Mouse (Mus musculus) forebrain, embryonic 14.5 days (tissue): ENCODE measurements around the gene Pon1. TPM values are rescaled to one million over a fixed set of nuclear protein-coding genes. Genes with fewer than 3 reads are reported as not detected.
A peak's percentile ranks its signal among the peaks of the same experiment; 100 is the strongest.

Experiments used
- ATAC-seq: fragments of 200-750 bp; cut with Nextera tagmentation; 2 replicates; pipeline ENCODE4 v1.8.0; 2017; ENCODE audit warnings: mild to moderate bottlenecking, moderate library complexity
- DNase-seq: peaks from one replicate; pipeline ENCODE4 v3.0.0-alpha.2; 2015; ENCODE audit warnings: low spot score
- H3K27ac ChIP-seq: fragments of 300-500 bp; sonication (generic); 2 replicates; pipeline ENCODE4 v1.5.1; 2014; ENCODE audit warnings: low read depth, mild to moderate bottlenecking, control low read depth, low read length, moderate library complexity
- H3K27me3 ChIP-seq: fragments of 300-500 bp; sonication (generic); replicated peaks from 2 replicates; pipeline ENCODE4 v1.6.1; 2014; ENCODE audit warnings: low read length, control low read depth, mixed read lengths; ENCODE audit not compliant: control insufficient read depth, insufficient read depth
- H3K36me3 ChIP-seq: fragments of 300-500 bp; sonication (generic); 2 replicates; pipeline ENCODE4 v1.6.1; 2014; ENCODE audit warnings: low read length, control low read depth; ENCODE audit not compliant: control insufficient read depth, insufficient read depth
- H3K4me1 ChIP-seq: fragments of 300-500 bp; sonication (generic); 2 replicates; pipeline ENCODE4 v1.6.1; 2014; ENCODE audit warnings: antibody characterized with exemption, low read length, control low read depth; ENCODE audit not compliant: control insufficient read depth, insufficient read depth
- H3K4me2 ChIP-seq: fragments of 300-500 bp; sonication (generic); 2 replicates; pipeline ENCODE4 v1.6.1; 2014; ENCODE audit warnings: mild to moderate bottlenecking, control low read depth, low read length
- H3K4me3 ChIP-seq: fragments of 300-500 bp; sonication (generic); 2 replicates; pipeline ENCODE4 v1.5.1; 2014; ENCODE audit warnings: low read depth, low read length, control low read depth
- H3K9ac ChIP-seq: fragments of 300-500 bp; sonication (generic); 2 replicates; pipeline ENCODE4 v1.6.1; 2014; ENCODE audit warnings: mild to moderate bottlenecking, low read length, control low read depth, moderate library complexity
- H3K9me3 ChIP-seq: fragments of 300-500 bp; sonication (generic); replicated peaks from 2 replicates; pipeline ENCODE4 v1.6.1; 2016; ENCODE audit warnings: low read length, control low read depth, mixed read lengths; ENCODE audit not compliant: control insufficient read depth
- WGBS: fragments of 180-500 bp; shearing (Covaris S2); extraction: QIAGEN DNeasy Blood & Tissue Kit; methylation state at CpG from one replicate; pipeline ENCODE4 v1.1.7; 2014; 5-methylcytosine and 5-hydroxymethylcytosine counted together
- polyA plus RNA-seq: library from polyadenylated mRNA; unstranded; fragments of >200 nt; fragmentation: Nextera tagmentation; extraction: Ambion mirVana; gene quantifications from 2 replicates; pipeline ENCODE4 v1.2.1, GENCODE M21; 2014

Pon1 gene
- polyA plus RNA-seq, 1 experiment from 2014 or later: 0.28 TPM

DNA sequence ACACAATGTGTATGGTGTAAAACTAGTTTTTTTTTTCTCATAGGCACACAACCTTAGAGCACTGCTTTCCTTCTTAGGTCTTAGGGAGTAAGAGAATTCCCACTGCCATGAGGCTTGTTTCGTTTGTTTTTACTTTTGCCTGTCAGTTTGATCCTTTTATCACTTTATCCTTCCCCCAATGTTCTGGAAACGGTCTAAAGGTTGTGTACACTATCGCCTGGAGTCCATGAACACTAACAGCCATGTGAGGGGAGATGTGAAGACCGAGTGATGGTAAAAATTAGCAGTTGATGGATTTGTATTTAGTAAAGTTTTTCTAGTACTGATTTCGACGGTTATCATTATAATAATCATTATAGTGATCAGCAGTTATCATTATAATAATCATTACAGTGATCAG, 58.8 kb downstream of the Pon1 start:
- Histone ChIP-seq H3K4me1 (no peaks in the 10 kb centered on the region), H3K4me3 (no peak overlapping the region), H3K27me3 (no peaks in the 10 kb centered on the region), H3K9me3 (no peaks in the 10 kb centered on the region), H3K36me3 (peaks cover 17% of the 10 kb centered on the region), H3K4me2 (no peak overlapping the region), H3K27ac (no peak overlapping the region), H3K9ac (no peak overlapping the region)
- ATAC-seq: no peak
- 91% methylated on average over 6 of the region's 6 CpGs for WGBS
- DNase-seq: no peak

GRCm38 (mm10) chr6:5129364-5130093, 64.2 kb downstream of the Pon1 start:
- H3K27me3 ChIP-seq: no peaks in the 10 kb centered on the region
- H3K4me3 ChIP-seq: no peak overlapping the region
- peaks cover 3% of the 10 kb centered on the region for H3K36me3 ChIP-seq
- no peak overlapping the region for H3K4me2 ChIP-seq
- no peaks in the 10 kb centered on the region for H3K9me3 ChIP-seq
- DNase-seq: no peak
- ATAC-seq: peak; percentile 48; the same call in 1 of the 2 replicates
- WGBS: 76% methylated on average over 14 of the region's 14 CpGs
- H3K4me1 ChIP-seq: no peaks in the 10 kb centered on the region
- H3K9ac ChIP-seq: no peak overlapping the region
- no peak overlapping the region for H3K27ac ChIP-seq

DNA sequence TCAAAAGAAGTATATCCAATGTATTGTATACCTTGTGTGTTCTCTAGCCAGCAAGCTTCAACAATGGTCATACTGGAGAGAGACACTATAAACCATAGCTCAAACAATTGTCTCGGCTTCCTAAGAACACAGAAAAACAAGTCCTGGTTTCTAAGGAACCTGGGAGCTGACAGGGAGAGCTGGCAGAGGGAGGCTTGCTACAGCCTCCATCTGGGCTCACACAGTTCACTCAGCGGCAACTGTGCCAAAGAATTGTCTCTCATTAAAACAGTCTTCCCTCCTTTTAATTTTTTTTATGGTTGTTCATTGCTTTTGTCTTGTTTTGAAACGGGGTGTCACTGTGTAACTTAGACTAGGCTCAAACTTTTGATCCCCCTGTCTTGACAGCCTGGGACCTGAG, 73.5 kb downstream of the Pon1 start:
- Histone ChIP-seq H3K27me3 (no peaks in the 10 kb centered on the region), H3K9ac (no peak overlapping the region), H3K4me3 (no peak overlapping the region), H3K27ac (peak overlapping the region; percentile 54; the same call in 1 of the 2 replicates), H3K4me2 (no peak overlapping the region), H3K36me3 (peaks cover 18% of the 10 kb centered on the region), H3K4me1 (peaks cover 4% of the 10 kb centered on the region; the same call in 1 of the 2 replicates), H3K9me3 (no peaks in the 10 kb centered on the region)
- DNase-seq: peak; percentile 78
- 20% methylated on average over 3 of the region's 3 CpGs for WGBS
- ATAC-seq: peak; percentile 67; the same call in 1 of the 2 replicates

- no peak for ATAC-seq
Observed at GRCm38 (mm10) chr6:5119181-5119910, 74.4 kb downstream of the Pon1 start.

More at GRCm38 (mm10) chr6:5119181-5119910, 74.4 kb downstream of the Pon1 start:
- H3K9me3 ChIP-seq: no peaks in the 10 kb centered on the region
- H3K27me3 ChIP-seq: no peaks in the 10 kb centered on the region
- H3K4me1 ChIP-seq: peaks cover 4% of the 10 kb centered on the region; the same call in 1 of the 2 replicates
- no peak overlapping the region for H3K4me3 ChIP-seq
- H3K9ac ChIP-seq: no peak overlapping the region
- WGBS: 89% methylated on average over 15 of the region's 15 CpGs
- peaks cover 19% of the 10 kb centered on the region for H3K36me3 ChIP-seq
- H3K27ac ChIP-seq: no peak overlapping the region
- H3K4me2 ChIP-seq: no peak overlapping the region
- DNase-seq: no peak

Other genes with a start within 250 kb of the Pon1 start
- 4.1 and 4.8 TPM in 2 replicates for gene Pon3, start 62.3 kb upstream of the Pon1 start, polyA plus RNA-seq
- gene Pon2, start 104.5 kb upstream of the Pon1 start, polyA plus RNA-seq: 11.7 and 15.0 TPM in 2 replicates
- 22.7 and 23.7 TPM in 2 replicates for gene Asb4, start 189.4 kb upstream of the Pon1 start, polyA plus RNA-seq